Mouse (Mus musculus): ENCODE results near the gene Gimap9. TPM values are rescaled to one million over a fixed set of nuclear protein-coding genes. Genes with fewer than 3 reads are reported as not detected.
"Not testable (repeated sequence)": the region's sequence is repeated elsewhere in the genome, so short reads cannot be mapped to it uniquely, and the experiment has no call there.

The Gimap9 gene
- polyA plus RNA-seq, 1 experiment, result 2.1 TPM

DNA sequence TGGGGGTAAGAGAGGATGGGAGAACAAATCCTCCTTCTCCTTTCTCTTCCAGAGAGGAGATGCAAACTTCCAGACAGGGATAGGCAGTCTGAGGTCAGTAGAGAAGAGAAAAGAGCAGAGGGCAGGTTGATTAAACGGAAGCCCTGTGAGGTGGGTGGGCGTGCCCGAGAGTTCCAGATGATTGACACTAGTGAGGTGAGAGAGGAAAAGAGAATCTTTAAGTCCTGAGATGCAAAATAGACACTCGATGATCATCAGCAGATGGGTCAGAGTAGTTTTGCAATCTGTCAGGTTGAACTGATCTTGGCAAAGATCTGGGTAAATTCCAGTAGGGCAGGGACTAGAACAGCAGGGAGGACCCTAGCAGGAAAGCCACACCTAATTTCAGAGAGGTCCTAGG is 11.2 kb upstream of the Gimap9 start:
- no peak for DNase-seq (ENCODE audit: low read depth)

DNA sequence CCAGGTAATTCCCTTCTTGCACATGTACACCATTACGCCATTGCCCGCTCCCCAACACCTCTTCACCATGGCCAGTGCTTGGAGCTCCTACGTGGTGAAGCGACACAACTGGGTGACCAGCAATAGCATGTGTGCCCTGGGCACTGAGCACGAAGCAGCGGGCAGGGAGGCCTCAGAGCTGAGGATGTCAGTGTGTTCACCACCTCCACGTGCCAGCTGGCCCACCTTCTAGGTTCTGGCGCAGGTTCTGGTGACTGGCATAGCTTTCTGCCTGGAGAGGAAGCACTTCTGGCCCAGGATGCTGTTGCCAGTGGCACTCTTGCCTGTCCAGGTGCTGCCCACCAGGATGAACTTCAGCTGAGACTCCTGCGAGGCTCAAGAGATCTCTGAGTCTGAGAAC is 10.5 kb upstream of the Gimap9 start:
- no peak for DNase-seq (ENCODE audit: low read depth)

DNA sequence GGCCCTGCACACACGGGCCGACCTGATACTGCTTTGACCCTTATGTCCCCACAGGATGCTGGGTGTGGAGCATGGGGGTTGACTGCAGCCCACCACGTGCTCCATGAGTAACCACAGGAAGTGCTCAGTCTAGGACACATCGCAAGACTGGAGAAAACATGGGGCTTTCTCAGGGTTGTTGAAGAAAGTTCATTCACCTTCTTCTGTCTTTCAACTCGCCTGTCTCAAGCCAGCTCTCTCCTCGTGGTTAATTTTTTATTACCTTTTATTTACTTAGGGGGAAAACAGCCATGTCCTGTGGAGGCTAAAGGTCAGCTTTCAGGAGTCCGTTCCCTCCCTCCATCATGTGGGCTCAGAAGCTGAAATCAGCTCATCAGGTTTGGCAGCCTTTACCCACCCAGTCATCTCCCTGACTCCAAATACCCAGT is 9.8 kb upstream of the Gimap9 start:
- DNase-seq (ENCODE audit: low read depth), result no peak

DNA sequence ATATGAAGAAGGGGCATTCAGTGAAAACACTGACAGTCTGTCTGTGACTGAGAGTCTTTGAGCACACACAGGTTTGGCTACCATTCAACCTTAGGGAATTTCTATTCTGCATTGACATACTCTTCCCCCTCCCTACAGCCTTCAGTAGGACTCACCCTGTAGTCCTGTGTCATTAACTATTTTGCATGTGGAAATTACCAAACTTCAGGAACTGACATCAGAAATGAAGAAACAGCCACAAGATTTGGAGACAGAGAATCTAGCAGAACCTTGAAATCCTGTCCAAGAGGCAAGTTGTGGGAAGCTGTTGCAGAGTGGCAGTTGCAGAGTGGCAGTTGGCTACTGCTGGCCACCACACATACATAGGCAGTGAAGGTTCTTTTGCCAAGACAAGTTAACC is 7.9 kb upstream of the Gimap9 start:
- DNase-seq (ENCODE audit: low read depth), result no peak

- no peak for DNase-seq (ENCODE audit: low read depth)
Measured at GRCm38 (mm10) chr6:48669446-48669969, 6.4 kb upstream of the Gimap9 start.

DNA sequence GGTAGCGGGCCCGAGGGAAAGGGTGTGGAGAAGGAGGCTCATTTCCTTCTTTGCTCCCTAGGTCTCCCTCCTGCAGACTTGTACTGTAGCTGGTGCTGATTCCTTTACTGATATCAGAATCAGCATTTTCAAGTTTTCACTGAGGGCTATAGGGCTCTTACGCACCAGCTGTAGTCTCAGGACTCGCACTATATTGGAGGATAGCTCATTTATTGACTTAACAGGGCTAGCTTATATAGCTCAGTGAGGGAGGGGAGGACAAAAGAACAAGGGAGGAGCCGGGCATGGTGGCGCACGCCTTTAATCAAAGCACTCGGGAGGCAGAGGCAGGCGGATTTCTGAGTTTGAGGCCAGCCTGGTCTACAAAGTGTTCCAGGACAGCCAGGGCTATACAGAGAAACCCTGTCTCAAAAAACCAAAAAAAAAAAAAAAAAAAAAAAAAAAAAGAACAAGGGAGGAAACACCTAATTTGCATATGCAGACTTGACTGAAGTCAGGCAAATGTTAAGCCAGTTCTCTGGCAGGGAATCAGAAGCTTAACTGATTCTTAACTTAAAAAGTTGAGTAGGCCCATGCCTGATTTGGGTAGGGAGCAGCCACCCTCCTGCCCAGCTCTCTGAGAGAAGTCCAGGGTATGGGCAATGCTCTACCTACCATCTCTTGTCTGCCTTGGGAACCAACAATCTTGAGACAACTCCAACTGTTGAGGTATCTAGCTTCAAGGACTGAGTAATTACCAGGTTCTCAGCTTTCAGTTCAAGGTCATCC is 1.5 kb upstream of the Gimap9 start:
- DNase-seq (ENCODE audit: low read depth), result no peak

GRCm38 (mm10) chr6:48675400-48675930 is 464 bp upstream of the Gimap9 start:
- DNase-seq (ENCODE audit: low read depth), result no peak

- DNase-seq (ENCODE audit: low read depth), result no peak
Measured at GRCm38 (mm10) chr6:48676860-48677415, 1.0 kb downstream of the Gimap9 start.

DNA sequence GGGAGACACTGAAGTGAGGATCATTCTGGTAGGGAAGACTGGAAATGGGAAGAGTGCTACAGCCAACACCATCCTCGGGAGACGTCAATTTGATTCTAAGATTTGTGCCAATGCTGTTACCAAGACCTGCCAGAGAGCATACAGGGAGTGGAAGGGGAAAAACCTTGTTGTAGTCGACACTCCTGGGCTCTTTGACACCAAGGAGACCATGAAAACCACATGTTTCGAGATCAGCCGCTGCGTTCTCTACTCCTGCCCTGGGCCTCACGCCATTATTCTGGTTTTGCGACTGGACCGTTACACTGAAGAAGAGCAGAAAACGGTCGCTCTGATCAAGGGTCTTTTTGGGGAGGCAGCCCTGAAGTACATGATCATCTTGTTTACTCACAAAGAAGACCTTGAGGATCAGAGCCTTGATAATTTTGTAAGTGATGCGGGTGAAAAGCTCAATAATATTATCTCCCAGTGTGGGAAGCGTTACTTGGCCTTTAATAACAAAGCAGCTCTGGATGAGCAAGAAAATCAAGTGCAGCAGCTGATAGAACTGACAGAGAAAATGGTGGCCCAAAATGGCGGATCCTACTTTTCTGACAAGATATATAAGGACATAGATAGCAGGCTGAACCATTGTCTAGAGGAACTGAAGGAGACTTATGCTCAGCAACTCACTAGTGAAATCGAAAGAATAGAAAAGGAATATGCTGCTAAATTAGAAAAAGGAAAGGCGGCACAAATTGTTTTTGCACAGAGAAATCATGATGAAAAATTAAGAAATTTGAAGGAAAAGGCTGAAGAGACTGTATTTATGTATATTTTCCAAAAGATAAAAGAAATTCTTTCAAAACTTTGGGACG is 1.8 kb downstream of the Gimap9 start:
- DNase-seq (ENCODE audit: low read depth), result no peak

DNA sequence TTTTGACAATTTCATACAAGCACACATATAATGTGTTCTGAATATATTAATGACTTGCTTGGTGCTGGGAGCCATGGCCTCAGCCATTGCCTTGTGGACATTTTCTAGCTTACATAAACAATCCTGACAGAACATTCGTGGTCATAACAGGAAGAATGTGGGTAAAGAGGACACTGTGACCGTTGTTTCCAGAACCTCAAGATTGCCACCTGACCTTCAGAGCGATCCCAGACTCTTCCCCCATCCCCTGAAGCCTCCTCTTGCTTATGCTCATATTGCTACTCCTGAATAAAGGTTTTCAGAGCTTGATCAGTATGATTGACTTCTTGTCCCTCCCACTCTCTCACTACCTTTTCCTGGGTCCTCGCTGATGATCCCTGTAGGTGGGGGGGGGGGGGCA is 2.5 kb downstream of the Gimap9 start:
- DNase-seq (ENCODE audit: low read depth), result no peak

DNA sequence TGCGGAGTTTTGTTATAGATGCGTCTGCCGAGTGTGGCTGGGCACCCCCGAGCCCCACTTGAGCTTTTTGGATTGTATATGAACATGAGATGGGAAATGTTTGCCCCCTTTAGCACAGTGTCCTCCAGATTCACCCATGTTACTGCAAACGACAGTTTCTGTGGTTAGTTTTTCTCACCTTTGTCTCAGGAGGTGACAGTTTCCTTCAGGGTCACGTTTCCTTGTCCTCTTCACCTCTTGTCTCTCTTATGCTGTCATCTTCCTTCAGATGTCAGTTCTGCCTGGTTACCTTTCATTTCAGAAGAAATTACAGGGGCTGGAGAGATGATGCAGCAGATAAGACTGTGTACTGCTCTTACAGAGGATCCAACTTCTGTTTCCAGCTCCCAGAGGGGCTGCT is 3.8 kb downstream of the Gimap9 start:
- no peak for DNase-seq (ENCODE audit: low read depth)

- no peak for DNase-seq (ENCODE audit: low read depth)
Measured at GRCm38 (mm10) chr6:48680421-48680820, 4.5 kb downstream of the Gimap9 start.

DNA sequence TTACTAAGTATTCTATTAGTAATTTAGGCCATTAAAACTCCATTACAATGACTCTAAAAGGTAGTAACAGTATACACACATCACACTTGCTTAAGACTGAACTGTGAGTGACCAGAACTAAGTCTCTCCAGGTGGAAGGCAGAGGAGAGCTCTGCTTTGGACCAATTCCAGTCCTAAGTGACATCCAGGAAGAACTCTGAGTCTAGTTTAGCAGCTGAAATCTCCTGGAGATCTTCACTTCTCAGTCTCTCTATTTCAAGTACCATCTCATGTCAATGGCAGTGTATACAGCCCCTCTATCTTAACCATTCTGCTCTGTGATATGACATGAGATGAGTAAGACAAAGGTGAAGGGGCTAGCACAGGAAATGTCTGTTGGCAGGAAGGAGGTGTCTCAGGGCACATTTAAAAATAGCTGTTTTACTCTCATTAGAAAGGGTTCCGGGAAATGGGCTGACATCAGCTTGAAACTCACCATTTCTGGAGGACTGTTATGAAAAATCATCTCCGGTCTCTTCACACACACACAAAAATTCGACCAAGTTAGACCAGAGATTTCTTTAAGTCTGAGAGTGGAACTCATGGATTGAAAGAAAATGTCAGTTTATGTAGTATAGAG is 5.7 kb downstream of the Gimap9 start:
- DNase-seq (ENCODE audit: low read depth), result no peak

DNA sequence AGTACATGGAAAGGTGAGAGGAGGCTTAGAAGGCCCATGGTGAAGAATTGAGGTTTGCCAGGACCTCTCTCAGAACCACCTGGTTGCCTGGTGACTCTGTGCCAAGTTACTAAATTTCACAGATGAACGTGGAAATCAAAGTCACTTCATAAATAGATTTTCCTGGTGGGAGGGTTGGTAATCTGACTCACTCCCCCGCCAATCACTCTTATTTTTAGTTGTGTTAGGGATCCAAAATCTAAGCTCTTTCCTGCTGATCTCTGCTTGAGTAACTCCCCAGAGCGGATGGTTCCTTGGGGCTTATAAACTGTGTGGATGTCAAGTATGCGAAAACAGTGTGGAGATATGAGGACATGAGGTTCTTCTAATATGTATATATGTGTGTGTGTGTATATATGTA is 6.3 kb downstream of the Gimap9 start:
- no peak for DNase-seq (ENCODE audit: low read depth)

DNA sequence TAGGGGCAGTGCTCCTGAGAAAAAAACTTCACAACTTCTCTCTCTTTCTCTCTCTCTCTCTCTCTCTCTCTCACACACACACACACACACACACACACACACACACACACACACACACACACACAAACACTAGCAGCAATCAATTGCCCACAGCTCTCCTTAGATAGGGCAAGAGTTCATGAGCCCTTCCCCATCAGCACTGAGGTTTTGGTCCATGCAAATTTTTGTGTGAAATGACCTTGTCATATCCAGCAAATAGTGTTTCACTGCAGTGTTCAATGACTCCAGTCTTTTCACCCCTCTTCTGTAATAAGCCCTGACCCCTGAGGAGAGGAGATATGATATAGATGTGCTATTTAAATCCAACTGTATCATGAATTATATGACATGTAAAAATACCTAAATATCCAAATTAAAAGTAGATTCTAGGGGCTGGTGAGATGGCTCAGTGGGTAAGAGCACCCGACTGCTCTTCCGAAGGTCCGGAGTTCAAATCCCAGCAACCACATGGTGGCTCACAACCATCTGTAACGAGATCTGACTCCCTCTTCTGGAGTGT is 7.4 kb downstream of the Gimap9 start:
- DNase-seq (ENCODE audit: low read depth), result not testable (repeated sequence)

DNA sequence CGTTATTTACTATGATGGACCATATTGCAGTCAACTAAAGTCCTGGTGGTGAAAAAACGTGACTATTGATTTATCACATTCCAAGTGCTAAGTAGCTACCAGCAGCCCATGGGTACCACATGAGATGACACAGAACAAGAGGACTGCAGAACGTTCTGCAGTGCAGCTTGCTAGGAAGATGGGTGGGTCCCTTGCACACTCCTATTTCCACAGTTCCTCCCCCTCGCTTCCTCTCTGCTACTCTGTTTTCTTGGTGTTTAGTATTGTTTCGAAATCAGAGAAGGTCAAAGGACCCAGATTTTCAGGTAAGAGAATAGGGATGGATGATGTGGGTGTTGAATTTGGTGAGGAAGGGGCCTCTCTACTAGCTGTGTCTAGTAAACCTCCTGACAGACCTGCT is 8.4 kb downstream of the Gimap9 start, which contains the start of gene Gimap4:
TSS of gene Gimap4 (plus strand) at position 231 of the 400 bp plus-strand sequence.
- DNase-seq (ENCODE audit: low read depth), result no peak

DNA sequence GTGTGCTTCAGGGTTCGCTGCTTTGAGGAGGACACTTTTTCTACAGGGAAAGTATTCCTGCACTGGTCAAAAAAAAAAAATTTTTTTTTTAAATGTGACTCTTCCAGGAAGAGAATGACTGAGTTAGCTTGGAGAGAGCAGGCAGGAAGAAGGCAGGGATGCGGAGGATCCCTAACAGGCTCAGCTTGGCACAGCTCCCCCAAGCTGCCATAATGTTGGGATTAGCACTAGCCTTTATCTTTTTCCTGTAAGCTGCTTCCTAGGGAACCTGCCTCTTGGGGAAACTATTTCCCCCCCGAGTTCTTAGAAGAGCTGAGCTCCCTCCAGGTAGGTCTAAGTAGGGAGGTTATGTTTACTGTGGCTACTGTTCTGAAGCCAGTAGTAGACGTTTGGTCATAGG is 8.9 kb downstream of the Gimap9 start:
- DNase-seq (ENCODE audit: low read depth), result no peak

- no peak for DNase-seq (ENCODE audit: low read depth)
Measured at GRCm38 (mm10) chr6:48685251-48685650, 9.3 kb downstream of the Gimap9 start.

DNA sequence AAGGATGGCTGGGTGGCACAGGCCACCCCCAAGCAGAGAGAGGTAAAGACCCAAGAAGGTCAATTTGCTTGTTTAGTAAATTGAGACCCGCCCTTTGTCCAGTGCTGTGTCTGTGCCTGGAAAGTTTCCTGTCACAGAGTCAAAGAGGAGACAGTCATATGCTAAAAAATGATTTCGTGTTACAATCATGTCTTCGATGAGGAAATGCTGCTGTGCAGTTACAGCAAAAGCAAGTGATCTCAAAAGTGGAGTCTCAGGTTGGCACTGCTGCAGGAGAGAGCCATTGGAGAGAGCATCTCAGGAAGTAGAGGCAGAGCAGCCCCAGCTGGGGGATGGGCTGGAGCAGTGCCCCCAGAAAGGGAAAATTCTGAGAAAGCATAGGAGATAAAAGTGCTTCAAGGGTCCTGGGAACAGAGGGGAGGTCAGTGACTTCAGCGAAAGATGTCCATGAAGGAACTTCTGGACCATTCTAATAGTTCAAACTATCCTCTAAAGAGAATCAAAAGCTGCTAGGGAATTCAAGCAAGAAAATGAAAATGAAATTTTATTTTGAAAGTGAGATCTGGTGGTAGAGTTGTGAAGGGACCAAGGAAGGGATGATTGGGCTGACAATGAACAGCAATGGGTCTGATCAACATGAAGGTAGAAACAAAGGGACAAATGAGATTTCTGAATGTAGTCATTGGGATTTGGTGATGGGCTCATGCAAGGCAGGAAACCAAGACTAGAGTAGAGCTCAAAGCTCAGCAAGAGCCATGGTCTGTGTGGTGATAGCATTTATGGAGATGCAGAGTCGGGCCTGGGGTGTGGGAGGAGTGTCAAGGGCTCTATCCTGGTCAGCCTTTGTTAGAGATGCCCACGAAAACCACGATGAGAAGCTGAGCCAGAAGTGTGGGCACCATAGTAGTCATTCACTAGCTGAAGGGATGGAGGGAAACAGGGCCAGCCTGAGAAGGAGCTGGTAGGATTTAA is 10.1 kb downstream of the Gimap9 start:
- no peak for DNase-seq (ENCODE audit: low read depth)

DNA sequence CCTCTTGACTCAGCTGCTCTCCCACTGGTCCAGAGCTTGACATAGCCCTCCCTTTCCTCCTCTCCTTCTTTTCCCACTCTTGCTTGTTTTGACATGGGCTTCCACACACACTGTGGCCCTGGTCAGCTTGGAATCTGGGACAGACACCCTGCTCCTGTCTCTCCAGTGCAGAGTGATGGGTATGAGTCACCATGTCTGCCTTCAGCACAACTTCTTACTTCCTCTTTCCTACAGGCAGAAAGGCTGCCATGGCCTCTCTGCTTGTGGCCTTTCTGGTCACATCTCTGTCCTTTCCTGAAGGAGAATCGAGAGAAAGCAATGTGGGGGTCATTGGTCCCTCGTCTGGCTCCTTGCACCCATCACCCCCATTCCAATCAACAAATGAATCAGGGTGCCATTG is 11.1 kb downstream of the Gimap9 start:
- DNase-seq (ENCODE audit: low read depth), result no peak
